Mouse (Mus musculus) C2C12 (cell line): ENCODE results near the gene Slc25a30.

Experiments used
- CTCF ChIP-seq: IDR thresholded peaks from one replicate; pipeline ENCODE4 v1.5.1; 2011; ENCODE audit not compliant: control insufficient read depth, insufficient read depth, insufficient read length
- MAX ChIP-seq: IDR thresholded peaks from one replicate; pipeline ENCODE4 v1.6.1; 2011; ENCODE audit warnings: mild to moderate bottlenecking, control low read depth
- MYOG ChIP-seq: IDR thresholded peaks from one replicate; pipeline ENCODE4 v1.6.1; 2011; ENCODE audit not compliant: control insufficient read depth, insufficient read length; ENCODE audit errors: extremely low read depth
- USF1 ChIP-seq: IDR thresholded peaks from one replicate; pipeline ENCODE4 v1.6.1; 2011; ENCODE audit warnings: low read depth, mild to moderate bottlenecking, control low read depth, moderate library complexity

- no peak for TF ChIP-seq CTCF
- TF ChIP-seq MYOG = no peak
- TF ChIP-seq USF1 = no peak
- TF ChIP-seq MAX = no peak
These were observed 46.1 kb upstream of the Slc25a30 start for GRCm38 (mm10) chr14:75832982-75833381.
